Comparison of ENCODE assay signal across 17 mouse cellular contexts in the genomic region with DNA sequence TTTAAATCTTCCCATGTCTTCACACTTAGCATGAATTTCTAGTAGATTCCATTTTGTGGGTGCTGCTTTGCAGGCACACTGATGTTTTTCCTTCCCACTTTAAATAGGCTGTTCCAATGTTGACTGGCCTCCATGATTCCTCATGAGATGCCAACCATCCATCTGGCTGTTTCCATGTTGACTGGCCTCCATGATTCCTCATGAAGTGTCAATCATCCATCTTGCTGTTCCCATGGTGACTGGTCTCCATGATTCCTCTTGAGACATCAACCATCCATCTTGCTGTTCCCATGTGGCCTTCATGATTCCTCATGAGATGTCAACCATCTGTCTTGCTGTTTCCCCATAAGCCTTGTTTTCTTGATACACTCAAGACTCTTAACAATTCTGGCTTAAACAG. TPM values are rescaled to one million over a fixed set of nuclear protein-coding genes. Genes with fewer than 3 reads are reported as not detected.
"Had no signal": no experiment of that assay in that cellular context is flagged by ENCODE, and none has a peak within 500 bp of the region (broad histone marks: within the 10 kb centered on the region; RNA-seq: fewer than 3 reads in every experiment).

No protein-coding gene starts in this region.

- H3K27ac ChIP-seq: neural tube, embryonic 13.5 days; neural tube, embryonic 15.5 days; stomach, embryonic 15.5 days; stomach, postnatal 0 days had no signal

- DNase-seq: retina, postnatal 1 day; right cerebral cortex, adult 18-20 months; right cerebral cortex, postnatal 14 days; right cerebral cortex, postnatal 25 days; right cerebral cortex, postnatal 4 days; spleen, adult 18-20 months; thymus, adult 18-20 months; thymus, adult 2 months; thymus, postnatal 14 days; thymus, postnatal 25 days; thymus, postnatal 36 days; thymus, postnatal 4 days had no signal

- H3K27me3 ChIP-seq: neural tube, embryonic 13.5 days; neural tube, embryonic 15.5 days; stomach, embryonic 15.5 days had no signal

- H3K4me1 ChIP-seq: stomach, embryonic 15.5 days had no signal

- H3K9ac ChIP-seq: neural tube, embryonic 13.5 days; neural tube, embryonic 15.5 days; stomach, embryonic 15.5 days had no signal

- H3K4me2 ChIP-seq: neural tube, embryonic 13.5 days; neural tube, embryonic 15.5 days; stomach, embryonic 15.5 days had no signal

- H3K4me3 ChIP-seq: neural tube, embryonic 13.5 days; neural tube, embryonic 15.5 days; stomach, embryonic 15.5 days had no signal

- H3K36me3 ChIP-seq: stomach, embryonic 15.5 days had no signal

- H3K9me3 ChIP-seq: neural tube, embryonic 13.5 days; neural tube, embryonic 15.5 days; stomach, embryonic 15.5 days had no signal

RNA-seq across cellular contexts. Expression of a gene that starts 16.8 kb away (rescaled TPM):
- total RNA-seq: neutrophil, adult 5-6 weeks had no signal
